Mouse (Mus musculus) forebrain, embryonic 11.5 days (tissue): ENCODE measurements around the gene Nt5e. TPM values are rescaled to one million over a fixed set of nuclear protein-coding genes. Genes with fewer than 3 reads are reported as not detected.

ENCODE experiments used
- ATAC-seq: fragments of 200-750 bp; cut with Nextera tagmentation; replicated peaks from 2 replicates; pipeline ENCODE4 v1.8.0; 2017; ENCODE audit warnings: moderate TSS enrichment; ENCODE audit not compliant: low FRiP score
- DNase-seq: peaks from one replicate; pipeline ENCODE4 v3.0.0-alpha.2; 2017; ENCODE audit warnings: low spot score
- H3K27ac ChIP-seq: fragments of 300-500 bp; sonication (generic); 2 replicates; pipeline ENCODE4 v1.5.1; 2014; ENCODE audit warnings: low read depth, low read length
- H3K27me3 ChIP-seq: fragments of 300-500 bp; sonication (generic); 2 replicates; pipeline ENCODE4 v1.6.1; 2014; ENCODE audit warnings: mild to moderate bottlenecking, low read length, mixed read lengths; ENCODE audit not compliant: control insufficient read depth, insufficient read depth
- H3K36me3 ChIP-seq: fragments of 300-500 bp; sonication (generic); 2 replicates; pipeline ENCODE4 v1.6.1; 2014; ENCODE audit warnings: mild to moderate bottlenecking, low read length, moderate library complexity, mixed read lengths; ENCODE audit not compliant: control insufficient read depth, insufficient read depth
- H3K4me1 ChIP-seq: fragments of 300-500 bp; sonication (generic); replicated peaks from 2 replicates; pipeline ENCODE4 v1.6.1; 2014; ENCODE audit warnings: low read length, mixed read lengths; ENCODE audit not compliant: control insufficient read depth, insufficient read depth
- H3K4me2 ChIP-seq: fragments of 300-500 bp; sonication (generic); 2 replicates; pipeline ENCODE4 v1.6.1; 2014; ENCODE audit warnings: low read depth, mild to moderate bottlenecking, low read length, moderate library complexity, mixed read lengths; ENCODE audit not compliant: severe bottlenecking
- H3K4me3 ChIP-seq: fragments of 300-500 bp; sonication (generic); 2 replicates; pipeline ENCODE4 v1.5.1; 2014; ENCODE audit warnings: low read depth, low read length
- H3K9ac ChIP-seq: fragments of 300-500 bp; sonication (generic); 2 replicates; pipeline ENCODE4 v1.6.1; 2014; ENCODE audit warnings: low read length
- H3K9me3 ChIP-seq: fragments of 300-500 bp; sonication (generic); 2 replicates; pipeline ENCODE4 v1.6.1; 2016; ENCODE audit warnings: low read length, mixed read lengths; ENCODE audit not compliant: control insufficient read depth
- WGBS: fragments of 180-500 bp; shearing (Covaris S2); extraction: QIAGEN DNeasy Blood & Tissue Kit; methylation state at CpG from one replicate; pipeline ENCODE4 v1.1.7; 2014; 5-methylcytosine and 5-hydroxymethylcytosine counted together
- polyA plus RNA-seq: library from polyadenylated mRNA; unstranded; fragments of >200 nt; fragmentation: Nextera tagmentation; extraction: Ambion mirVana; gene quantifications from 2 replicates; pipeline ENCODE4 v1.2.1, GENCODE M21; 2014

The Nt5e gene
- polyA plus RNA-seq, 1 experiment from 2014 or later, result 0.88 TPM

DNA sequence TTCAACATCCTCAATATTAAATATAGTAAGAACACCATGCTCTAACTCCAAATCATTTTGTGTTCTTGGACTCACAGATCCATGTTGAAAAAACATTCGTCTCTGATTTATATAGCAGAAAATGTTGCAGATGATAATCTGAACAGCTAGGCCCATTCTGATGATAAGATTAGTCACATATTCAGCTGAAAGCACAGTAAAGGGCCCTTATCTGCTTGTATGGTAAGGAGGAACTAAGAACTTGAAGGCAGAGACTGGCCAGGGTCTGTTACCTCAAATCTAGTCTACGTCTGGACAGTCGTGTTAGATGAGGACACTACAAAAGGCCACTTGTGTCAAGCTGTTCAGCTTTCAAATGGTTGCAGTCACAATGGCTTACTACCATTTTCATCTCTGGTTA, 52.1 kb downstream of the Nt5e start:
- Histone ChIP-seq H3K4me3 (no peak overlapping the region), H3K4me2 (no peak overlapping the region), H3K27ac (no peak overlapping the region), H3K36me3 (no peaks in the 10 kb centered on the region), H3K9me3 (no peaks in the 10 kb centered on the region), H3K4me1 (no peaks in the 10 kb centered on the region), H3K27me3 (no peaks in the 10 kb centered on the region), H3K9ac (no peak overlapping the region)
- no peak for DNase-seq
- WGBS, result 85% methylated on average over 3 of the region's 3 CpGs
- no peak for ATAC-seq

DNA sequence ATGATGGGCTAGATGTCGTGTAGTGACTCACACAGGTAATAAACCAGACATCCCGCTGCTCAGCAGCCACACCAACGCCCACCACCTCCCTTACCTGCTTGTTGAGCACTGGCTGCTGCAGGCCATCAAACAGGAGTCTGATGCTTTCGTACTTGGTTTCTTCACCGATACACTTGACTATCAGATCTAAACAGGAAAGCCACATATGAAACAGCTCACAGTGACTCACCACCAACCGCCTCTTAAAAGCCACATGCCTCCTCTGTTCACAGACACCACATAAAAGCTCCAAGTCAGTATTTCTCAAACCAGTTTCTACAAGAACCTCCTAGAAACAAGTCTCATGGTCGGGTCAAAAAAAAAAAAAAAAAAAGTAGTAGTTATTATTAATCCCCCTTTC, 53.1 kb downstream of the Nt5e start:
- no peak overlapping the region for H3K4me2 ChIP-seq
- no peaks in the 10 kb centered on the region for H3K9me3 ChIP-seq
- no peaks in the 10 kb centered on the region for H3K27me3 ChIP-seq
- DNase-seq (no peak), ATAC-seq (no peak)
- H3K4me1 ChIP-seq, result no peaks in the 10 kb centered on the region
- no peak overlapping the region for H3K27ac ChIP-seq
- H3K4me3 ChIP-seq, result no peak overlapping the region
- no peaks in the 10 kb centered on the region for H3K36me3 ChIP-seq
- no peak overlapping the region for H3K9ac ChIP-seq
- WGBS, result 78% methylated on average over 7 of the region's 7 CpGs

DNA sequence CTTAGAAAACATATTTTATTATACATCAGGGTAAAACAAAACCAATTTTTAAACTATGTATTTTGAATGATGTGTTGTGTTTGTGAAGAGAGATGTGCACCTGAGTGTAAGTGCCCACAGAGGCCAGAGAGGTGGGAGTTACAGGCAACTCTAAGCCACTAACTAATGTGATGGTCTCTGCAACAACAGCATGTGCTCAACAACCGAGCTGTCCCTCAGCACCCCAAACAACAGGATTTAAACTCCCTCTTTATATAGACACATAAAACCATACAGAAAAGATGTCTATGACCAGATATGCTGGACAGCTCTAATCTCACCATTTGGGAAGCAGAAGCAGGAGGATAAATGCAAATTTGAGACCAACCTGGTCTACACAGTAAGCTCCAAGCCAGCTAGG, 53.5 kb downstream of the Nt5e start:
- Histone ChIP-seq H3K4me3 (no peak overlapping the region), H3K4me1 (no peaks in the 10 kb centered on the region), H3K27ac (no peak overlapping the region), H3K9me3 (no peaks in the 10 kb centered on the region), H3K27me3 (no peaks in the 10 kb centered on the region), H3K4me2 (no peak overlapping the region), H3K9ac (no peak overlapping the region), H3K36me3 (no peaks in the 10 kb centered on the region)
- no peak for DNase-seq
- WGBS, result 87% methylated on average over 1 of the region's 1 CpGs
- ATAC-seq, result no peak

- no peaks in the 10 kb centered on the region for H3K4me1 ChIP-seq
- H3K36me3 ChIP-seq, result no peaks in the 10 kb centered on the region; the same call in 1 of the 2 replicates
- 43% methylated on average over 5 of the region's 5 CpGs for WGBS
- H3K9me3 ChIP-seq, result no peaks in the 10 kb centered on the region
- H3K9ac ChIP-seq, result no peak overlapping the region
- no peak overlapping the region for H3K4me2 ChIP-seq
- H3K27ac ChIP-seq, result no peak overlapping the region
- ATAC-seq, result no peak
- no peak for DNase-seq
- no peak overlapping the region for H3K4me3 ChIP-seq
- H3K27me3 ChIP-seq, result no peaks in the 10 kb centered on the region
Observed at GRCm38 (mm10) chr9:88388826-88389225, 61.8 kb downstream of the Nt5e start.

GRCm38 (mm10) chr9:88394852-88395251, 67.9 kb downstream of the Nt5e start:
- ATAC-seq (no peak), DNase-seq (no peak)
- H3K27ac ChIP-seq, result no peak overlapping the region
- H3K36me3 ChIP-seq, result no peaks in the 10 kb centered on the region; the same call in 1 of the 2 replicates
- no peaks in the 10 kb centered on the region for H3K4me1 ChIP-seq
- H3K4me3 ChIP-seq, result no peak overlapping the region
- no peak overlapping the region for H3K4me2 ChIP-seq
- no peaks in the 10 kb centered on the region for H3K27me3 ChIP-seq
- H3K9ac ChIP-seq, result no peak overlapping the region
- no peaks in the 10 kb centered on the region for H3K9me3 ChIP-seq
- WGBS, result 93% methylated on average over 8 of the region's 8 CpGs

- DNase-seq, result no peak
- Histone ChIP-seq H3K9ac (no peak overlapping the region), H3K27me3 (no peaks in the 10 kb centered on the region), H3K4me3 (no peak overlapping the region), H3K4me1 (no peaks in the 10 kb centered on the region), H3K4me2 (no peak overlapping the region), H3K27ac (no peak overlapping the region), H3K9me3 (no peaks in the 10 kb centered on the region), H3K36me3 (no peaks in the 10 kb centered on the region; the same call in 1 of the 2 replicates)
- no peak for ATAC-seq
- 83% methylated on average over 1 of the region's 1 CpGs for WGBS
Observed at GRCm38 (mm10) chr9:88398461-88398860, 71.5 kb downstream of the Nt5e start.

- Histone ChIP-seq H3K36me3 (no peaks in the 10 kb centered on the region; the same call in 1 of the 2 replicates), H3K4me1 (no peaks in the 10 kb centered on the region), H3K9me3 (no peaks in the 10 kb centered on the region), H3K27me3 (no peaks in the 10 kb centered on the region), H3K27ac (no peak overlapping the region), H3K4me3 (no peak overlapping the region), H3K9ac (no peak overlapping the region), H3K4me2 (no peak overlapping the region)
- no peak for DNase-seq
- WGBS, result 84% methylated on average over 10 of the region's 10 CpGs
- ATAC-seq, result no peak
Observed at GRCm38 (mm10) chr9:88404088-88404487, 77.1 kb downstream of the Nt5e start.

DNA sequence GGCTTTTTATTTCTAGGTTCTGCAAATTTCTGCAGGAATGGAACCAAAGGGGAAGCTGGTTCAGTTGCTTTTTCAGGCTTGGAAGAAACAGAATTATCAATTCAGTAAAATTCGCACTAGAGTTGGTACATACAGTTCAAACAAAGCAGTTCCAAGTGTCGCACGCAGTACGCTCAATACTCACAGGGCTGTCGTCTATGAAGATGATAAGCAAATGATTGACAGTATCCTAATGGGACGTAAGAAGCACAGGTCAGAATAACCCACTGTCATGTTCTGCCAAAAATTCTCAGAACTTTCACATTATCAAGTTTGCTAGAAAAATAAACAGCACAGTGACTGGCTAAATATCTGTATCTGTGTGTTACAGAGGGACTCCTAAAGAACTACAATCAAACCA, 77.5 kb downstream of the Nt5e start:
- H3K36me3 ChIP-seq, result no peaks in the 10 kb centered on the region; the same call in 1 of the 2 replicates

GRCm38 (mm10) chr9:88409978-88410377, 83.0 kb downstream of the Nt5e start:
- H3K9me3 ChIP-seq, result no peaks in the 10 kb centered on the region
- 85% methylated on average over 2 of the region's 2 CpGs for WGBS
- DNase-seq, result no peak

More for the DNA sequence above, 77.5 kb downstream of the Nt5e start:
- Histone ChIP-seq H3K27me3 (no peaks in the 10 kb centered on the region), H3K9ac (no peak overlapping the region), H3K27ac (no peak overlapping the region), H3K9me3 (no peaks in the 10 kb centered on the region), H3K4me2 (no peak overlapping the region), H3K4me1 (no peaks in the 10 kb centered on the region), H3K4me3 (no peak overlapping the region)
- 90% methylated on average over 6 of the region's 6 CpGs for WGBS
- DNase-seq, result no peak
- no peak for ATAC-seq

More at GRCm38 (mm10) chr9:88409978-88410377, 83.0 kb downstream of the Nt5e start:
- Histone ChIP-seq H3K36me3 (no peaks in the 10 kb centered on the region), H3K4me2 (no peak overlapping the region), H3K4me3 (no peak overlapping the region), H3K4me1 (no peaks in the 10 kb centered on the region), H3K9ac (no peak overlapping the region), H3K27ac (no peak overlapping the region), H3K27me3 (no peaks in the 10 kb centered on the region)
- ATAC-seq, result no peak
